Mouse (Mus musculus) erythroblast, embryonic 14.5 days (primary cell): ENCODE measurements around the gene Cited1. TPM values are rescaled to one million over a fixed set of nuclear protein-coding genes. Genes with fewer than 3 reads are reported as not detected.

Experiments
- H3K27me3 ChIP-seq: 2 replicates; pipeline ENCODE4 v1.6.1; 2012; ENCODE audit warnings: inconsistent platforms; ENCODE audit not compliant: control insufficient read depth
- H3K36me3 ChIP-seq: 2 replicates; pipeline ENCODE4 v1.6.1; 2012; ENCODE audit warnings: mild to moderate bottlenecking, inconsistent platforms; ENCODE audit not compliant: control insufficient read depth
- H3K4me1 ChIP-seq: 2 replicates; pipeline ENCODE4 v1.6.1; 2012; ENCODE audit warnings: inconsistent platforms; ENCODE audit not compliant: control insufficient read depth
- H3K4me3 ChIP-seq: replicated peaks from 2 replicates; pipeline ENCODE3; 2012; ENCODE audit warnings: moderate library complexity, mild to moderate bottlenecking, inconsistent platforms
- H3K9me3 ChIP-seq: 2 replicates; pipeline ENCODE4 v1.6.1; 2012; ENCODE audit warnings: low read length, inconsistent platforms, mixed read lengths; ENCODE audit not compliant: control insufficient read depth
- GATA1 ChIP-seq: IDR thresholded peaks from 2 replicates; pipeline ENCODE4 v1.6.1; 2012; ENCODE audit warnings: low read length, inconsistent platforms, mixed read lengths
- TAL1 ChIP-seq: IDR thresholded peaks from 3 replicates; pipeline ENCODE4 v1.6.1; 2012; ENCODE audit warnings: low read length, inconsistent platforms, mixed read lengths
- polyA plus RNA-seq: library from polyadenylated mRNA; stranded (reverse); fragments of >175 nt; gene quantifications from 2 replicates; pipeline ENCODE4 v1.2.3, GENCODE M21; 2012

Gene Cited1
- 0.20 and 0.29 TPM in 2 replicates for polyA plus RNA-seq

GRCm38 (mm10) chrX:102251937-102252860 is at the start of gene Cited1:
Cited1 (minus strand) TSS chrX:102252181.
- TF ChIP-seq TAL1 (no peak), GATA1 (no peak)
- H3K4me1 ChIP-seq: no peaks in the 10 kb centered on the region; the same call in 1 of the 2 replicates
- no peaks in the 10 kb centered on the region for H3K36me3 ChIP-seq
- H3K27me3 ChIP-seq: peaks cover 74% of the 10 kb centered on the region
- H3K4me3 ChIP-seq: peak within 1 kb of the TSS; percentile 46
- H3K9me3 ChIP-seq: peaks cover 31% of the 10 kb centered on the region

- TF ChIP-seq TAL1: no peak
- no peak for TF ChIP-seq GATA1
- Histone ChIP-seq H3K36me3 (no peaks in the 10 kb centered on the region), H3K4me3 (no peak overlapping the region), H3K27me3 (no peaks in the 10 kb centered on the region), H3K9me3 (no peaks in the 10 kb centered on the region), H3K4me1 (no peaks in the 10 kb centered on the region)
Observed at GRCm38 (mm10) chrX:102284889-102285288, 32.9 kb upstream of the Cited1 start.

DNA sequence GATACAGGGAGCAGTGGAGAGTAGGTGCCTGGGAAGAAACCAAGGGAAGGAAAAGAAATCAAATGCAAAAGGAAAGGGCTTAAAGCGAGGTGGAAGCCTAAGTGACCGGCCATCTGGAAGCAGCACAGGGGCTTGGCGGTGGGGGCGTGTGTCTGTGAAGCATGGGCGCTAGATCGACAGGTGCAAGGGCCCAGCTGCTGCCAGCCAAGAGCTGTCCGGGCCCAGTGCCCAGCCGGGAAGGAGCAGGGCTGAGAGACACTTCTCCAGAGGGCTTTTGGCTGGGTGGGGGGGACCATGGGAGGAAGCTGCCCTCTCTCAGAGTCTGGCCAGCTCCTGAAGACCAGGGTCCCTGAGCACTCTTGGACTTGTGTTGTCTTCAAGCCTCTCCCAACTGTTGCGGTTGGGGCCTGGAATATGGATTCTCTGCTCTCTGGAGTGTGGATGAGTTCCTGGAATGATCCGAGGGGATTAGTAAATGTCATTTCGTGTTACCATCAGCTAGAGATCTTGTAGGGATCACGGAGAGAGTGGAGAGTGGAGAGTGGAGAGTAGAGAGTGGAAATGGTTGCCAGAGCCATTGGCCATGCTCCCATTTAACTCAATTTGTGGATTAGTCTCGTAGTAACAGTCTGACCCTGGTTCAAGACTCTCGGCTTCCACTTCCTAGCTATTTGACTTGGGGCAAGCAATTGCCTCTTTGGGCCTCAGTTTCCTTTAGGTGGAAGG is 10.8 kb upstream of the Cited1 start:
- H3K4me3 ChIP-seq: no peak overlapping the region
- H3K9me3 ChIP-seq: no peaks in the 10 kb centered on the region
- H3K36me3 ChIP-seq: no peaks in the 10 kb centered on the region
- no peaks in the 10 kb centered on the region; the same call in 1 of the 2 replicates for H3K27me3 ChIP-seq
- no peak for TF ChIP-seq TAL1
- TF ChIP-seq GATA1: no peak
- no peaks in the 10 kb centered on the region for H3K4me1 ChIP-seq

GRCm38 (mm10) chrX:102259772-102260171 is 7.8 kb upstream of the Cited1 start:
- H3K27me3 ChIP-seq: peaks cover 1% of the 10 kb centered on the region
- no peak overlapping the region for H3K4me3 ChIP-seq
- no peaks in the 10 kb centered on the region for H3K4me1 ChIP-seq
- H3K36me3 ChIP-seq: no peaks in the 10 kb centered on the region
- no peaks in the 10 kb centered on the region for H3K9me3 ChIP-seq
- TF ChIP-seq TAL1 (no peak), GATA1 (no peak)

- no peaks in the 10 kb centered on the region; the same call in 1 of the 2 replicates for H3K4me1 ChIP-seq
- H3K36me3 ChIP-seq: no peaks in the 10 kb centered on the region
- TF ChIP-seq GATA1 (no peak), TAL1 (no peak)
- H3K4me3 ChIP-seq: no peak overlapping the region
- peaks cover 58% of the 10 kb centered on the region for H3K27me3 ChIP-seq
- peaks cover 28% of the 10 kb centered on the region for H3K9me3 ChIP-seq
Observed at GRCm38 (mm10) chrX:102253892-102254291, 1.9 kb upstream of the Cited1 start.

DNA sequence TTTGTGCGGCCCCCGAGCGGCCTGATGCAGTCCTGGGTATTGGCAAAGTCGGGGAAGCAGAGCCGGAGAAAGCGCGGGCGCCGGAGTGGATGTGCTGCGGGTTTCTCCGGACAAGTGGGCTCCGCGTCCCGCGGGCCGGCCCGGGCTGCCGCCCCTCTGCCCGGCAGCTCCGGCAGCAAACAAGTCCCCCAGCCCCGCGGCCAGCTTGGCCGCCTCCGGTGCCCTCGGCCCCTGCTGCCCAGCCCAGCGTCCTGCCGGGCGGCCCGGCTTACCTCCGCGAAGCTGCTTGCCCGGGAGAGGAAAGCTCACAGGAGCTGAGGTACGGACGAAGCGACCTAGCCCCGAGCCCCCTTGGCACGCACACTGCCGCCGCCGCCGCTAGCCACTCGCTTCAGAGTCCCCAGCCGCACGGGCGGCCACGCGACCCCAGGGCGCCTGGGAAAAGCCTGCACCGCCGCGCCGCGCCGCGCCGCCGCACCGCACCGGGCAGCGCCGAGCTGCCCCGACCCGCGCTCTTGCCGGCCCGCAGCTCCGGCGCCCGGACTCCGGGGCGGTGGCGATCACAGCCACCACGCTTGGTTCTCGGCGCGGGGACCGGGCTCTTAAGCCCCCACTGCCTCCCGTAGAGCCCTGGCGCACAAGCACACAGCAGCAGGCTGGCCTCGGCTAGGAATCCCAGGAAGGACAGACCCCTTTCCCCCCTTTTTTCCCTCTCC is 602 bp downstream of the Cited1 start:
- H3K36me3 ChIP-seq: no peaks in the 10 kb centered on the region
- peak overlapping the region; percentile 46 for H3K4me3 ChIP-seq
- H3K27me3 ChIP-seq: peaks cover 81% of the 10 kb centered on the region
- no peak for TF ChIP-seq GATA1
- TF ChIP-seq TAL1: no peak
- H3K4me1 ChIP-seq: no peaks in the 10 kb centered on the region; the same call in 1 of the 2 replicates
- H3K9me3 ChIP-seq: peaks cover 31% of the 10 kb centered on the region

DNA sequence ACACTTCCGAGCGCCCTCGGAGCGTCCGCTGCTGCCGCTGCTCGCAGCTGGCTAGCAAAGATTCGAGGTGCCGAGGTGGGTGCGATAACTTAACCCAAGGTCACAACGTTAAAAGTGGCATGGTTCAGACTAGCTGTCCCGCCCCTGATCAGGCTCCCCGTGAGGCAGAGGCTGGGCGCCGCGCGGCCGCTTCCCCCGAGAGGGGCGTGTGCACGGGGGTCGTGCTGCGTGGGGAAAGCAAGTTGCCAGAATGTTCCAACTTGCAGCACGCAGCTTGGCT is 1.1 kb downstream of the Cited1 start:
- Histone ChIP-seq H3K4me3 (peak overlapping the region; percentile 46), H3K36me3 (no peaks in the 10 kb centered on the region), H3K27me3 (peaks cover 83% of the 10 kb centered on the region), H3K9me3 (peaks cover 31% of the 10 kb centered on the region), H3K4me1 (no peaks in the 10 kb centered on the region; the same call in 1 of the 2 replicates)
- TF ChIP-seq GATA1: no peak
- no peak for TF ChIP-seq TAL1

GRCm38 (mm10) chrX:102250150-102250890 is 1.7 kb downstream of the Cited1 start:
- H3K27me3 ChIP-seq: peaks cover 83% of the 10 kb centered on the region
- H3K36me3 ChIP-seq: no peaks in the 10 kb centered on the region
- H3K4me1 ChIP-seq: no peaks in the 10 kb centered on the region; the same call in 1 of the 2 replicates
- no peak for TF ChIP-seq GATA1
- peaks cover 31% of the 10 kb centered on the region for H3K9me3 ChIP-seq
- H3K4me3 ChIP-seq: peak overlapping the region; percentile 46
